Comparison of ENCODE assay signal across 13 mouse cellular contexts in the genomic region with DNA sequence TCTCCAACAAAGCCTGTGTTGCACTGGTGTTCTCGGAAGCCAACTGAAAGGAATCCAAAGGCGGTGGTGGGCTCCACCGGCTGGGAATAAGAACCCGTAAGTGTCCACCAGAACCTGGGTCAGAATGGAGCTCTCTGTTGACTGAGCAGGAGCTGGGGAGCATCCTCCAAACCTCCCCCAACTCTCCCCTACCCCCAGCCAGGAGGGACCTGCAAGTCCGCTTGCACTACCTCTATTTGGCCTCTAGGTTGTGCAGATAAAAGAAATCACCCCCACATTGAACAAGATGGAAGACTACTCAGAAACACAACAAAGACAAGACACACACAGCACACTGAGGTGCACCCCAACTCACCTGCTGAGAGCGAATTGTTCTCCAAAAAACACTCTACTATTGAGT. TPM values are rescaled to one million over a fixed set of nuclear protein-coding genes. Genes with fewer than 3 reads are reported as not detected.
DNase-seq lines count a peak whose midpoint lies in the region; ATAC-seq and TF ChIP-seq lines count a peak whose summit lies in the region.
"Had no signal": no experiment of that assay in that cellular context is flagged by ENCODE, and none has a peak within 500 bp of the region (broad histone marks: within the 10 kb centered on the region; RNA-seq: fewer than 3 reads in every experiment).

No protein-coding gene starts in this region.

- H3K27ac ChIP-seq in heart, embryonic 12.5 days (ENCODE audit: poor library complexity, severe bottlenecking) = 0 out of 2 replicates have a peak overlapping the region, but pooled peaks have one; percentile 11
- H3K27ac ChIP-seq in heart, embryonic 10.5 days = no peak overlapping the region
- H3K27ac ChIP-seq in lung, postnatal 0 days (ENCODE audit: low read length) = no peak overlapping the region
- H3K27ac ChIP-seq in cerebellum, adult 2 months (ENCODE audit: insufficient read depth, low read length) = no peak overlapping the region
- H3K27ac ChIP-seq: embryonic facial prominence, embryonic 13.5 days; liver, embryonic 15.5 days; midbrain, embryonic 15.5 days had no signal

- no peak overlapping the region for H3K4me2 ChIP-seq in heart, embryonic 12.5 days
- no peak overlapping the region for H3K4me2 ChIP-seq in lung, postnatal 0 days (replicated peaks; ENCODE audit: low read depth, low read length)
- H3K4me2 ChIP-seq: embryonic facial prominence, embryonic 13.5 days; liver, embryonic 15.5 days; midbrain, embryonic 15.5 days had no signal

- TF ChIP-seq EP300 in lung, postnatal 0 days (IDR thresholded peaks at IDR 0.05) = no peak

- WGBS in heart, embryonic 12.5 days = 80% methylated on average over 6 of the region's 6 CpGs
- WGBS in heart, embryonic 10.5 days = 84% methylated on average over 6 of the region's 6 CpGs
- WGBS in lung, postnatal 0 days = 91% methylated on average over 6 of the region's 6 CpGs
- 91% methylated on average over 6 of the region's 6 CpGs for WGBS in lung, adult 2 months
- 84% methylated on average over 6 of the region's 6 CpGs for whole genome bisulfite sequencing in cerebellum, adult 2 months

- DNase-seq in heart, embryonic 10.5 days (ENCODE audit: low spot score) = no peak
- DNase-seq in lung, postnatal 0 days (ENCODE audit: low spot score) = no peak
- DNase-seq in lung, adult 2 months = no peak
- no peak for DNase-seq in cerebellum, adult 8-10 months
- no peak for DNase-seq in cerebellum, adult 2 months
- DNase-seq: spleen, adult 18-20 months had no signal

- TF ChIP-seq CTCF in lung, postnatal 0 days (IDR thresholded peaks at IDR 0.05) = peak; percentile 53
- TF ChIP-seq CTCF in lung, adult 2 months (IDR thresholded peaks at IDR 0.05; ENCODE audit: insufficient read depth, low read length) = no peak
- TF ChIP-seq CTCF in E14TG2a.4 (conservative IDR thresholded peaks at IDR 0.05; ENCODE audit: low read length) = peak; percentile 75
- TF ChIP-seq CTCF in cerebellum, adult 2 months (IDR thresholded peaks at IDR 0.05; ENCODE audit: borderline replicate concordance, insufficient read depth, low read depth, low read length) = no peak

- H3K36me3 ChIP-seq in heart, embryonic 12.5 days = peaks cover 47% of the 10 kb centered on the region
- H3K36me3 ChIP-seq in heart, embryonic 10.5 days = peaks cover 58% of the 10 kb centered on the region
- peaks cover 10% of the 10 kb centered on the region for H3K36me3 ChIP-seq in lung, postnatal 0 days (ENCODE audit: insufficient read depth, low read length)
- peaks cover 37% of the 10 kb centered on the region for H3K36me3 ChIP-seq in E14TG2a.4 (ENCODE audit: insufficient read depth, low read length)

- no peaks in the 10 kb centered on the region for H3K27me3 ChIP-seq in heart, embryonic 12.5 days (replicated peaks)
- H3K27me3 ChIP-seq in heart, embryonic 10.5 days (ENCODE audit: insufficient read depth, poor library complexity, severe bottlenecking) = no peaks in the 10 kb centered on the region
- no peaks in the 10 kb centered on the region for H3K27me3 ChIP-seq in lung, postnatal 0 days (replicated peaks; ENCODE audit: insufficient read depth, low read length)
- peaks cover 4% of the 10 kb centered on the region; the same call in 1 of the 2 replicates for H3K27me3 ChIP-seq in E14TG2a.4 (ENCODE audit: insufficient read depth, low read length)
- no peaks in the 10 kb centered on the region for H3K27me3 ChIP-seq in cerebellum, adult 2 months (ENCODE audit: control insufficient read depth, insufficient read depth, low read length)
- H3K27me3 ChIP-seq: embryonic facial prominence, embryonic 13.5 days; liver, embryonic 15.5 days; midbrain, embryonic 15.5 days had no signal

- H3K9ac ChIP-seq in heart, embryonic 12.5 days = no peak overlapping the region
- no peak overlapping the region for H3K9ac ChIP-seq in lung, postnatal 0 days (replicated peaks; ENCODE audit: low read depth)
- H3K9ac ChIP-seq: embryonic facial prominence, embryonic 13.5 days; liver, embryonic 15.5 days; midbrain, embryonic 15.5 days had no signal

- TF ChIP-seq POLR2A in lung, adult 2 months (IDR thresholded peaks at IDR 0.05; ENCODE audit: borderline replicate concordance, extremely low read depth, low read depth, low read length) = no peak
- no peak for TF ChIP-seq POLR2A in cerebellum, adult 2 months (IDR thresholded peaks at IDR 0.05; ENCODE audit: borderline replicate concordance, insufficient read depth, low read length)

- H3K4me3 ChIP-seq in heart, embryonic 12.5 days = no peak overlapping the region
- H3K4me3 ChIP-seq in heart, embryonic 10.5 days = no peak overlapping the region
- no peak overlapping the region for H3K4me3 ChIP-seq in lung, postnatal 0 days (ENCODE audit: low read depth, low read length)
- no peak overlapping the region for H3K4me3 ChIP-seq in lung, adult 2 months (replicated peaks; ENCODE audit: extremely low read depth, low read depth, low read length)
- no peak overlapping the region for H3K4me3 ChIP-seq in E14TG2a.4 (replicated peaks; ENCODE audit: low read length)
- H3K4me3 ChIP-seq in cerebellum, adult 2 months (replicated peaks; ENCODE audit: insufficient read depth, low read depth, low read length) = no peak overlapping the region
- H3K4me3 ChIP-seq: embryonic facial prominence, embryonic 13.5 days; liver, embryonic 15.5 days; midbrain, embryonic 15.5 days had no signal

- no peak for ATAC-seq in heart, embryonic 12.5 days (ENCODE audit: insufficient number of reproducible peaks, low FRiP score)
- ATAC-seq in lung, postnatal 0 days = no peak
- ATAC-seq in megakaryocyte progenitor cell, adult 5-6 weeks (replicated peaks; ENCODE audit: poor library complexity) = peak; percentile 80
- ATAC-seq: forebrain, embryonic 16.5 days; midbrain, embryonic 15.5 days had no signal

- peaks cover 22% of the 10 kb centered on the region for H3K4me1 ChIP-seq in heart, embryonic 12.5 days (replicated peaks)
- peaks cover 11% of the 10 kb centered on the region; the same call in 1 of the 2 replicates for H3K4me1 ChIP-seq in heart, embryonic 10.5 days
- no peaks in the 10 kb centered on the region for H3K4me1 ChIP-seq in lung, postnatal 0 days (ENCODE audit: insufficient read depth, low read depth, low read length)
- no peaks in the 10 kb centered on the region for H3K4me1 ChIP-seq in lung, adult 2 months (ENCODE audit: control insufficient read depth, insufficient read depth, low read length)
- peaks cover 22% of the 10 kb centered on the region for H3K4me1 ChIP-seq in E14TG2a.4 (replicated peaks; ENCODE audit: low read depth, low read length)
- H3K4me1 ChIP-seq in cerebellum, adult 2 months (ENCODE audit: control insufficient read depth, insufficient read depth, low read length) = no peaks in the 10 kb centered on the region; the same call in 1 of the 2 replicates
- H3K4me1 ChIP-seq: liver, embryonic 15.5 days had no signal

- H3K9me3 ChIP-seq in heart, embryonic 12.5 days (replicated peaks) = no peaks in the 10 kb centered on the region
- H3K9me3 ChIP-seq in heart, embryonic 10.5 days = no peaks in the 10 kb centered on the region
- H3K9me3 ChIP-seq in lung, postnatal 0 days (ENCODE audit: low read length) = no peaks in the 10 kb centered on the region
- H3K9me3 ChIP-seq in E14TG2a.4 (ENCODE audit: low read length) = no peaks in the 10 kb centered on the region
- H3K9me3 ChIP-seq: embryonic facial prominence, embryonic 13.5 days; liver, embryonic 15.5 days; midbrain, embryonic 15.5 days had no signal

RNA-seq across cellular contexts. Expression of gene Slc25a4, which starts 8.7 kb away (rescaled TPM):
- polyA plus RNA-seq in heart, embryonic 12.5 days (2016; fragmentation: Nextera tagmentation; extraction: Ambion mirVana) = 1,672 and 1,682 TPM in 2 replicates
- polyA plus RNA-seq in heart, embryonic 10.5 days (2016; fragmentation: Nextera tagmentation; extraction: Ambion mirVana) = 1,300 and 1,795 TPM in 2 replicates
- polyA plus RNA-seq in lung, postnatal 0 days (2015; fragmentation: Nextera tagmentation; extraction: Ambion mirVana) = 292 and 307 TPM in 2 replicates
- 293 and 360 TPM in 2 replicates for polyA plus RNA-seq in lung, adult 2 months (2012; rRNA removed)
- total RNA-seq in megakaryocyte progenitor cell, adult 5-6 weeks (2015) = 87.5 and 94.7 TPM in 2 replicates
- 157 and 166 TPM in 2 replicates for total RNA-seq in megakaryocyte progenitor cell, adult 5-6 weeks (2017)
- polyA plus RNA-seq in cerebellum, adult 2 months (2012; rRNA removed) = 876 and 917 TPM in 2 replicates

RNA-seq across cellular contexts. Expression of gene Snx25, which starts 50.4 kb away (rescaled TPM):
- polyA plus RNA-seq in heart, embryonic 12.5 days (2016; fragmentation: Nextera tagmentation; extraction: Ambion mirVana) = 5.8 and 6.3 TPM in 2 replicates
- polyA plus RNA-seq in heart, embryonic 10.5 days (2016; fragmentation: Nextera tagmentation; extraction: Ambion mirVana) = 2.3 and 3.7 TPM in 2 replicates
- polyA plus RNA-seq in lung, postnatal 0 days (2015; fragmentation: Nextera tagmentation; extraction: Ambion mirVana) = 34.5 and 35.2 TPM in 2 replicates
- 17.5 and 23.7 TPM in 2 replicates for polyA plus RNA-seq in lung, adult 2 months (2012; rRNA removed)
- total RNA-seq in megakaryocyte progenitor cell, adult 5-6 weeks (2015) = 11.7 and 11.9 TPM in 2 replicates
- 8.9 and 9.7 TPM in 2 replicates for total RNA-seq in megakaryocyte progenitor cell, adult 5-6 weeks (2017)
- 35.4 and 36.1 TPM in 2 replicates for polyA plus RNA-seq in cerebellum, adult 2 months (2012; rRNA removed)

RNA-seq across cellular contexts. Expression of gene Cfap97, which starts 50.8 kb away (rescaled TPM):
- 21.4 and 22.6 TPM in 2 replicates for polyA plus RNA-seq in heart, embryonic 12.5 days (2016; fragmentation: Nextera tagmentation; extraction: Ambion mirVana)
- polyA plus RNA-seq in heart, embryonic 10.5 days (2016; fragmentation: Nextera tagmentation; extraction: Ambion mirVana) = 18.0 and 20.8 TPM in 2 replicates
- polyA plus RNA-seq in lung, postnatal 0 days (2015; fragmentation: Nextera tagmentation; extraction: Ambion mirVana) = 25.8 and 29.5 TPM in 2 replicates
- polyA plus RNA-seq in lung, adult 2 months (2012; rRNA removed) = 3.9 and 6.7 TPM in 2 replicates
- total RNA-seq in megakaryocyte progenitor cell, adult 5-6 weeks (2015) = 31.3 and 31.7 TPM in 2 replicates
- 23.7 and 27.8 TPM in 2 replicates for total RNA-seq in megakaryocyte progenitor cell, adult 5-6 weeks (2017)
- polyA plus RNA-seq in cerebellum, adult 2 months (2012; rRNA removed) = 17.4 and 17.5 TPM in 2 replicates

Comparison
In these comparisons a context has a peak if more than half of its experiments do, and no peak if none do; other contexts are left out.
1. CTCF ChIP-seq: peak in lung, postnatal 0 days (single experiment) and E14TG2a.4 (single experiment); none in lung, adult 2 months (single experiment) and cerebellum, adult 2 months (single experiment).